Mouse (Mus musculus): ENCODE data around the gene Fancl. TPM values are rescaled to one million over a fixed set of nuclear protein-coding genes. Genes with fewer than 3 reads are reported as not detected.
"Not testable (repeated sequence)": the region's sequence is repeated elsewhere in the genome, so short reads cannot be mapped to it uniquely, and the experiment has no call there.

Fancl gene
- polyA plus RNA-seq (2012; rRNA removed), result 7.8 and 9.0 TPM in 2 replicates

DNA sequence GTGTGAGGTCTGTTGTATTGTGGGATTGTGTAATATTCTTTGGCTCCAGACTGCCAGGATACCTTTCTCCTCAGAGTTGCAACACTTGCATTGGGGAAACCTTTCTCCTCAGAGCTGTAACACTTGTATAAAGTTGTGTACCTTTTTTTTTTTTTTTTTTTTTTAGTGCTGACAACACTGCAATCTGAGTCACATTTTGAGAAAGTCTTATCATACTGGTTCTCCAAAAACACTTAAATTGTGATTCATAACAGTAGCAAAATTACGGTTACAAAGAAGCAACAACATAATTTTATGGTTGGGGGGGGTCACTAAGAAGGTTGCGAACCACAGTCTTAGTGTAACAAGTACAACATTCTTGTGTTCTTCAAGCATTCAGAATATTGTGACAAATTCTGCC lies at the start of gene Fancl:
TSS of gene Fancl (plus strand) at position 165 of the 400 bp plus-strand sequence.
- H3K4me1 ChIP-seq (ENCODE audit: control insufficient read depth, insufficient read depth, low read length), result no peaks in the 10 kb centered on the region
- no peak for TF ChIP-seq POLR2A (IDR thresholded peaks at IDR 0.05; ENCODE audit: extremely low read depth, insufficient read depth, low read length)
- TF ChIP-seq CTCF (IDR thresholded peaks at IDR 0.05; ENCODE audit: extremely low read depth, insufficient read depth, low read length), result no peak
- no peak within 1 kb of the TSS for H3K27ac ChIP-seq (ENCODE audit: insufficient read depth, low read length)
- peak within 1 kb of the TSS; percentile 73 for H3K4me3 ChIP-seq (ENCODE audit: insufficient read depth, low read length)

DNA sequence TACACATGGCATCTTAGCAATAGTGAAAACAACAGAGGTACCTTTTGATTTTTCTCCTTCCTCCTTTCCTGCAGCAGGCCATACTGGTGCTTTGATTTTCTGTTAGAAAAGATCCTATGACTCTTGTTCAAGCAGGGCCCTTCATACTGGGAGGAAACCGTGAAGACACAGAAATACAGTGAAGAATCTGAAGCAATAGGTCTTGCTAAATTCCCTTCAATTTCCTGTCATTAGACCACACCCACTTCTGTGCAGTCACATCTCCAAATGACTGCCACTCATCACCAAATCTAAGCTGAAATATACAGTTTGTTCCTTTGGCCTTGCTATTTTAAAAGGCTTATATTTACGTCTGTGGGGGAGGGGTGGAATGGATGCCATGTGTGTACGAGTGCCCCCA lies 49.1 kb upstream of the Fancl start:
- Histone ChIP-seq H3K4me3 (ENCODE audit: insufficient read depth, low read length) (no peak overlapping the region), H3K27ac (ENCODE audit: insufficient read depth, low read length) (no peak overlapping the region), H3K4me1 (ENCODE audit: control insufficient read depth, insufficient read depth, low read length) (no peaks in the 10 kb centered on the region)
- no peak for TF ChIP-seq CTCF (IDR thresholded peaks at IDR 0.05; ENCODE audit: extremely low read depth, insufficient read depth, low read length)
- no peak for TF ChIP-seq POLR2A (IDR thresholded peaks at IDR 0.05; ENCODE audit: extremely low read depth, insufficient read depth, low read length)

DNA sequence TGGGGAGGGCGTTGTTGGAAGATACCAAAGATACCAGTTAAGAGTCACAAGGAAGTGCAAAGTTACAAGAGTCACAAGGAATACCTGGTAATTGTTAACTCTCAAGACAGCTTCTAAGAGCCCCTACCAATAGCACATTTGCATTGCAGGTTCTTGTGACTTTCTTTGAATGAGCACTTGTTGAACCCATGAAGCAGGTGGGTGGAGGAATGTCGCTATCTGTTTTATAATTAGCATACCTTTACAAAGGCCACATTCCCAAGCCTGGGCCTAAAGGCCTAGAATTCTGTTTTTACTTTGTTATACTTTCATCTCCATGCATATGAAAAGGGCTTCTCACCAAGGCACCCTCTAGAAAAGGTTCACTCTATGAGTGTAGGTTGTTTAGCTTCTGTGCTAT lies 15.8 kb upstream of the Fancl start:
- not testable (repeated sequence) for H3K4me1 ChIP-seq (ENCODE audit: control insufficient read depth, insufficient read depth, low read length); H3K4me3 ChIP-seq (ENCODE audit: insufficient read depth, low read length); H3K27ac ChIP-seq (ENCODE audit: insufficient read depth, low read length)

DNA sequence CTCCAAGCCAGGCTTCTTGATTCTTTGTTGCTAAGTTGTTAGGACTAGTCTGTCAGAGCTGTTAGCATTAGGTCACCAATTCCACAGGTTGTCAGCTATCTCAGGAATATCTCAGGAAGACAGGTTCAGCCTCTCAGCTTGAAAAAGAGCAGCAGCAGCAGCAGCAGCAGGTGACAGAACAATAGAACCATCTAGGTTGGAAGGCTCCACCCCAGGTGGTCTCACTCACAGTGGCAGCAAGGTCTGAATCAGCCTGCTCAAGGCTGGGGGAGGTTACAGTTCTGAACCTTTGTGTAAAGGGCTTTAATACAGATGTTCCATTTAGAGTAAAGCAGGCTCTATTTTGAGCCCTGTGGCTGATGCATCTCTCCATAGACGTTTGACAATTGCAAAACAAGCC lies 14.0 kb upstream of the Fancl start:
- not testable (repeated sequence) for H3K27ac ChIP-seq (ENCODE audit: insufficient read depth, low read length); H3K4me3 ChIP-seq (ENCODE audit: insufficient read depth, low read length); H3K4me1 ChIP-seq (ENCODE audit: control insufficient read depth, insufficient read depth, low read length)

DNA sequence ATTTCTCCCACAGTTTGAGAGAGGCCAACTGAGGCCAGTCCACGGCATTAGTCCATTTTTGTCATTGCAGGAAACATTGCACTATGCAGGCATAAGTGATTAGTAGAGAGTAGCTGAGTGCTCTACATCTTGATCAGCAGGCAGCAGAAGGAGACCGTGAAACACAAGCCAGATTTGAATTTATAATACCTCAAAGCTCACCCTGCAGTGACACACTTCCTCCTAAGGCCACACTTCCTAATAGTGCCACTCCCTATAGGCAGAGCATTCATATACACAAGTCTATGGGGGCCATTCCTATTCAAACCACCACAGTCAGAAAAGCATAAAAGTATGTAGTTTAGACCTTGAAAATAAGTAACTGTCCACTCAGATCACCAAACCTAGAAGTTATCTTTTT lies 11.8 kb upstream of the Fancl start:
- TF ChIP-seq POLR2A (IDR thresholded peaks at IDR 0.05; ENCODE audit: extremely low read depth, insufficient read depth, low read length) (no peak), CTCF (IDR thresholded peaks at IDR 0.05; ENCODE audit: extremely low read depth, insufficient read depth, low read length) (no peak)
- Histone ChIP-seq H3K27ac (ENCODE audit: insufficient read depth, low read length) (no peak overlapping the region), H3K4me1 (ENCODE audit: control insufficient read depth, insufficient read depth, low read length) (no peaks in the 10 kb centered on the region), H3K4me3 (ENCODE audit: insufficient read depth, low read length) (no peak overlapping the region)

DNA sequence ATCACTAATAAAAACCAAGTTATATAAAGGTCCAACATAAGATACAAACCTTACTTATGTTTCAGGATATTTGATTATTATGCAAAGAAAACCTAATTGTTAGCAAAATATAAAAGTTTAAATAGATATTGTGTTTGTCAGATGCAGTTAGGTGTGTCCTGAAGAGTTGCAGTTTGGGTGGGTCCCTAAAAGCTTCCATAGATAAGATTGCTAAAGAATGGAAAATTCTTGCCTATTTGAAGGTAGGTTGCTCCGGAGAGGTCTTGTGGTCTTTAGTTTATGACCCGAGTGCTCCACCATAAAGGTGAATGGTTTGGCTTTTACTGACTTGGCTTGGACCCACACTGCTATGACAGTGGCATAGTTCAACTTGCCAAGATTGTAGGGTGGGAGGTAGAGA lies 7.9 kb upstream of the Fancl start:
- TF ChIP-seq CTCF (IDR thresholded peaks at IDR 0.05; ENCODE audit: extremely low read depth, insufficient read depth, low read length), result no peak
- no peak for TF ChIP-seq POLR2A (IDR thresholded peaks at IDR 0.05; ENCODE audit: extremely low read depth, insufficient read depth, low read length)
- no peaks in the 10 kb centered on the region for H3K4me1 ChIP-seq (ENCODE audit: control insufficient read depth, insufficient read depth, low read length)
- H3K27ac ChIP-seq (ENCODE audit: insufficient read depth, low read length), result no peak overlapping the region
- H3K4me3 ChIP-seq (ENCODE audit: insufficient read depth, low read length), result no peak overlapping the region

DNA sequence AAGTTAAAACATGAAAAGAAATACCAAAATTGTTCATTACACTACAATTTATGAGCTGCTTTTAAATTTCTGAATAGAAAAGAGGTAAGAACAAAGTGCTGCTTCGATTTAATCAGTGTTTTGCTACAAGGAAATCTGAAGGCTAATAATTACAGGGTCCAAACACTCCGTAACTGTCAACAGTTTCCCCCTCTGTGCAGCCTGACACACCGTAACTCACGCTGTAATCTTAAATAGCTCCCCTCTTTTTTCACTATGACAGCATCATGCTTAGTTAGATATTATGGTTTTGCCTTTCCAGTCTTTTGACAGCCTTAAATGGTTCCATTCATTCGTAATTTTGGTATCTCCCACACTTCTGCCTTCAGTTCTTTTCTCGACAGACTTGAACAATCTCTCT lies 4.4 kb upstream of the Fancl start:
- H3K4me1 ChIP-seq (ENCODE audit: control insufficient read depth, insufficient read depth, low read length), result no peaks in the 10 kb centered on the region
- H3K4me3 ChIP-seq (ENCODE audit: insufficient read depth, low read length), result no peak overlapping the region
- H3K27ac ChIP-seq (ENCODE audit: insufficient read depth, low read length), result no peak overlapping the region
- TF ChIP-seq CTCF (IDR thresholded peaks at IDR 0.05; ENCODE audit: extremely low read depth, insufficient read depth, low read length), result no peak
- no peak for TF ChIP-seq POLR2A (IDR thresholded peaks at IDR 0.05; ENCODE audit: extremely low read depth, insufficient read depth, low read length)

DNA sequence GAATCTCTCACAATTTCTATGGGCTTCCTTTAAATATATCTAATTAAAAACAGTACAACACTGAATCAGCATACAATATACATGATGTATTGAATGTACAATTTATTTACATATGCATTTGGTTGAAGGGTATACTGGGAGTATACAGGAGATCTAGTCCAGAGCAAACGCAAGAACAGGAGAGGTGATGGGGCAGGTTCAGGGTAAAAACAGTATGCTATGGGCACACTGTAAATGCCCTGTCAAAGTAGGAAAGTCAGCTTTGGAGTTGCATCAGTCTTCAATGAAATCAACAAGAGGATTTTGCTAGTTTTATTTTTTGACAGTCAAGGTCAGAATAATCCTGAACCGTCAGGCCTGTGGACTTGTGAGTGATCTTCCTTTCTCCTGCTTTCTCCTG lies 743 bp downstream of the Fancl start:
- H3K27ac ChIP-seq (ENCODE audit: insufficient read depth, low read length), result no peak overlapping the region
- H3K4me3 ChIP-seq (ENCODE audit: insufficient read depth, low read length), result peak overlapping the region; percentile 73
- no peaks in the 10 kb centered on the region for H3K4me1 ChIP-seq (ENCODE audit: control insufficient read depth, insufficient read depth, low read length)
- no peak for TF ChIP-seq POLR2A (IDR thresholded peaks at IDR 0.05; ENCODE audit: extremely low read depth, insufficient read depth, low read length)
- no peak for TF ChIP-seq CTCF (IDR thresholded peaks at IDR 0.05; ENCODE audit: extremely low read depth, insufficient read depth, low read length)

DNA sequence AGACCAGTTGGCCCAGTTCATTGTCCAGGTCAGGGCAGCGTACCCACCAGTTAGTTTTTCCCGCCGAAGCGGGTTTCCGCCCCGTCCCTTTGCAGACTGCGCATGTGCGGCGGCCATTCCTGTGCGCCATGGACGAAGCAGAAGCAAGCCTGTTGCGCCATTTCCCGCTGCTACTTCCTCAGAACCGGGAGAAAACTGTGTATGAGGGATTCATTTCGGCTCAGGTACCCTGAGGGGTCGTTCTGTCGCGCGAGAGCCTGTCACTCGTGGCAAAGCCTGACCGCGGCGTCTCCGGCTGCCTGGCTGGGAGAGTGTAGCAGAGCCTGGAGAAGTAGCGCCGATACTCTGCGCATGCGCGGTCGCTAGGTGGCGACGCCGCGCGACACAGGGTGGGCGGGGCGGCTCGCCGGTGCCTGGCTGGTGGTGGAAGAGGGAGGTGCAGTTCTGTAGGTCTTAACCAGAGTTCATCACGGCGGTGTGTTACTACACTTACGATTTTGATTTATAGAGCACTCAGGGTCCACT lies 1.2 kb downstream of the Fancl start:
- H3K4me1 ChIP-seq (ENCODE audit: control insufficient read depth, insufficient read depth, low read length), result no peaks in the 10 kb centered on the region
- peak; percentile 75 for TF ChIP-seq POLR2A (IDR thresholded peaks at IDR 0.05; ENCODE audit: extremely low read depth, insufficient read depth, low read length)
- no peak for TF ChIP-seq CTCF (IDR thresholded peaks at IDR 0.05; ENCODE audit: extremely low read depth, insufficient read depth, low read length)
- H3K27ac ChIP-seq (ENCODE audit: insufficient read depth, low read length), result peak overlapping the region; percentile 87
- H3K4me3 ChIP-seq (ENCODE audit: insufficient read depth, low read length), result peak overlapping the region; percentile 73

DNA sequence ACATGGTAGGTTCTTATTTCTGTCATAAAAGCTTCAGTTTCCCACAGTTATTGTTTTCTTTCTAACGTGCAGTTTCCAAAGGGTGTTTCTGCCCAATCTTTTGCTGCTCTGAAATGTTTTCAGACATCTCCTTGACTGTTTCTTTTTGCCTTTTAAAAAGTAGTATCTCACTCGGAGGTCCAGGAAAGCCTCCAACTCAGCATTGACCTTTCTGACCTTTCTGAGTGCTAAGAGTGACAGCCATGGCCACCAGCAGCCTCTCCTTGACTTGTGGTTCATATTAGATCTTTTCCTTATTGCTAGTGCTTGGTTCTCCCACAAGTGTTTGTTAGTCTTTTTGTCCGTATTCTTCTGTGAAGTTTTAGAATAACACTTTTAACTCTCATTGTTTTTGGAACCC lies 9.6 kb downstream of the Fancl start:
- TF ChIP-seq POLR2A (IDR thresholded peaks at IDR 0.05; ENCODE audit: extremely low read depth, insufficient read depth, low read length) (no peak), CTCF (IDR thresholded peaks at IDR 0.05; ENCODE audit: extremely low read depth, insufficient read depth, low read length) (no peak)
- no peaks in the 10 kb centered on the region for H3K4me1 ChIP-seq (ENCODE audit: control insufficient read depth, insufficient read depth, low read length)
- H3K27ac ChIP-seq (ENCODE audit: insufficient read depth, low read length), result no peak overlapping the region
- no peak overlapping the region for H3K4me3 ChIP-seq (ENCODE audit: insufficient read depth, low read length)

DNA sequence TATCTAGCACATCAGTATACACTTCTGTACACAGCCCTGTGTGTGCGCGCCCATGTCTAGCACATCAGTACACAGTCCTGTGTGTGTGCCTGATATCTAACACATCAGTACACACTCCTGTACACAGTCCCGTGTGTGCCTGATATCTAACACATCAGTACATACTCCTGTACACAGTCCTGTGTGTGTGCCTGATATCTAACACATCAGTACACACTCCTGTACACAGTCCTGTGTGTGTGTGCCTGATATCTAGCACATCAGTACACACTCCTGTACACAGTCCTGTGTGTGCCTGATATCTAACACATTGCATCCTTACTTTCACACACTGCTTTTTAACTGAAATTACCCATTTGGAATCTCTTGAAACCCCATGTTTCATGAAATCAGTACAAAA lies 27.0 kb downstream of the Fancl start:
- Histone ChIP-seq H3K27ac (ENCODE audit: insufficient read depth, low read length) (no peak overlapping the region), H3K4me1 (ENCODE audit: control insufficient read depth, insufficient read depth, low read length) (no peaks in the 10 kb centered on the region), H3K4me3 (ENCODE audit: insufficient read depth, low read length) (no peak overlapping the region)
- TF ChIP-seq CTCF (IDR thresholded peaks at IDR 0.05; ENCODE audit: extremely low read depth, insufficient read depth, low read length) (no peak), POLR2A (IDR thresholded peaks at IDR 0.05; ENCODE audit: extremely low read depth, insufficient read depth, low read length) (no peak)

Measured in cortical plate, adult 2 months (tissue).